Mouse (Mus musculus): Measurements from ENCODE around the gene Prpf31. TPM values are rescaled to one million over a fixed set of nuclear protein-coding genes. Genes with fewer than 3 reads are reported as not detected.

Prpf31 gene
- 23.4 TPM for polyA plus RNA-seq (2014; fragmentation: Illumina TruSeq; extraction: RNeasy Lipid Tissue Mini Kit (QIAGEN cat#74804); ENCODE audit: insufficient read depth, low read depth, low replicate concordance)

DNA sequence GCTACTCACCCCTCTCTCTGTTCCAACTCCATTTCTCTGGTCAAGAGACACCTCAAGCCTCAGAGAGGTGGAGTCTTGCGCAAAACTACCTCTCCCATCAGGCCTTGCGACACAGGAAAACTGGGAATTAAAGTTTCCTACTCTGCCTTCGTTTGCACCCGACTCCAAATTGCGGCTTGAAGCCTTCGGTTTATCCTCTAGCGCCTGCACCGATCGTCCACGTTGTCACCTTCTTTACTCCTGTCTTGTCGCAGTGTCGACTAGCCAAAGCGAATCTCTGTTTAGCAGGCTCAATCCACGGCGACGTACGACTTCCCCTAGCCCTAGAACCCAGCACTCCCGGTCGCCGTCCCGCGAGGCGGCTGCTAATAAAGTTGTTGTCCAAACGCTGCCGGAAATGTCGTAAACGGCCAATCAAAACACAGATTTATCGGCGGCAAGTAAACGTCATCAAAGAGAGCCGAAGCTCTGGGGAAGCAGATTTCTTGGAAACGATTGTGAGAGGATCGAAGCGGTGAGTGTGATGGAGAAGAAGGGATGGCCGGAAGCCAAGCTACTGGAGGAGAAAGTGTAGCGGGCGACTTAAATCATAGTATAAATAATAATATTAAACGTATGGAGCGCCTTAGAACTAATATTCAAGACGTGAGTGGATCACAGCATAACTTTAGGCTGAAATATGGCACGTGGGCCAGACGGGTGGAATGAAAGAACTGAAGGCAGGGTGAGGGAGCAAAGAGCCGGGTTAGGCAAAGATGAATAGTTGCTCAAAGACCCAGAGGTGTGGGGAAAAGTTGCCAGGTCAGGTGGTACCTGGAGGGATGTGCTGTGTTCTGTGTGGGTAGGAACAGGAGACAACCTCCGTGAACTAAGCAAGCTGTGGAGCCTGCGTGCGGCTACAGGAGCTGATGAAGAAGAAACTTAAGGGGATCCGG, at the start of gene Prpf31, which contains the start of gene Tfpt:
TSS of gene Prpf31 (plus strand) at position 443 of the 935 bp plus-strand sequence.
TSS of gene Tfpt (minus strand) at position 387 of the 935 bp plus-strand sequence.

DNA sequence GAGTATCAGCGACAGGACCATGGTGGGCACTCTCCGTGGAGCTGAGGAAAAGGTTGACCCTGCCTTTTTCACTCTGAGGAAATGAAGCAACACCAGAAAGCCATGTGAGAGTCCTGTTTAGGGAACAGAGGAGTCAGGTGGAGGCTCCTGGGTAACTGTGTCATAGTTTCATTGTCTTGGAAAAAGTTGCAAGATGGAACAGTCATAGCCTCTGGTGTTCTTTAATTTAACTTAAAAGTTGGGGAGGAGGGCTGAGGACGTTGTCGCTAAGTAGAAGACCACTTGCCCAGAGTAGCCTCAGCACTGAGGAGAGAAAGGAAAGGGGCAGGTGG, 13.8 kb upstream of the Prpf31 start, which contains the start of gene Oscar:
TSS of gene Oscar (minus strand) at position 101 of the 332 bp plus-strand sequence.

DNA sequence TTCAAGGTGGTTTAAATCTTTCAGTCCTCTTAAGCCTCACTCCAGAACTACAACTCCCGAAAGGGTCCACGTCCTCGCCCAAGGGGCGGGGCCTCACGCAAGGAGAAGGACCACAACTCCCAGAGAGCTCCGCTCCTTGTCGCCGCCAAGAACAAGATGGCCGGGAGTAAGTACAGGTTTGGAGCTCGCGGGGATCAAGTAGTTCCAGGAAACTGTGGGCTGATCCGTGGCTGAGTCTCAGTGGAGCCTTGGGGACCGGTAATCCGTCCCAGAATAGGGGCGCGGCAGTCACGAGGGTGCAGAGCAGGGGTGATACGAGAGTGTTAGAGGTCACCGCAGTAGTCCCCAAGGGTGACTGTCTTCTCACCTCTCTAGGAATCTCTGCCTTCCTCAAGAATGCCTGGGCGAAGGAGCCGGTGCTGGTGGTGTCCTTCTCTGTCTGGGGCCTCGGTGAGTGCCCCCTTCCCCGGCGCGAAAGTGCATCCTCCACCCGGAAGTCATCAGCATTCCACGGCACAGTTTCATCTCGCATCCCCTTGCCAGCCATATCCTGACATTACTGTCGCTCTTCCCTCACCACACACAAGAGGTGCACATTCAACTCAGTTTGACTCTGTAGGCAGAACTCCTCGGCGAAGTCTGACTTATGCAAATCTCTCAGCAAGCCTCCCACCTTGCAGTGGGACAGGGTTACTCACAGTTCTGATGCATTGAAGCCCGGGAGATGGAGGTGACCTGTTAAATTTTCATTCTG, 12.4 kb upstream of the Prpf31 start, which contains the start of gene Ndufa3:
TSS of gene Ndufa3 (plus strand) at position 132 of the 754 bp plus-strand sequence.

DNA sequence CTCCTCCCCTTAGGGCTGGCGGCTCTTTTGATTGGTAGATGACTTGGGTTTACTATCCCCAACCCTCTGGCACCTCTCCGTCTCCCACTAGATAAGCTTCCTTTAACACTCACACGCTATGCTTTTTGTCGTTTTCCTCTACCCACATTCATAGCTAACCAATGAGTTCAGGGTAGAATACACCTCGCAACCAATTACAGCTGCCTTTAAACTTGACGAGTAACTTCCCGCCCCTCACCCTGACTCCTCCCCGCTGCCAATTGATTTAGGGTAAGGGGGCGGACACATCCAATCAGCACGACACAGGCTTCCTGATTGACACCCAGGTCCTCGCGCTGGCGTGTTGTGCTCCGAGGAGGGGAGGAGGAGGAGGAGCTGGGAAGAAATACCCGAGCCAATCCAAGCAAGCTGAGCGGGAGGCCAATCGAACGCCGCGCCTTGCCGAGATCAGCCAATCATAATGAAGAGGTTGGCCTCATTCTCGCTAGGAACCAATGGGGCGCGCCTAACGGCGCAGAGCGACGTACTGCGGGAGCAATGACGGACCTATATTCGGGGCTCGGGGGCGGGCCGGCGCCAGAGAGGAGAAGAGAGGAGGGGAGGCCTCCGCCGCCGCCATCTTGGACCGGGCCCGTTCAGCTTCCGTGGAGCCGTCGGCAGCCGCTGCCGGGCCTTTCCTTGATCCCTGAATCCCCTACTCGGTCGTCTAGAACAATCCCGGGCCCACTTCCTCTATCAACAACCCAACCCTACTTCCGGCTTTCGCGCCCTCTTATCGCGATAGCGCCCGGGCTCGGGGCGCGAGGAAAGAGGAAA, 15.1 kb downstream of the Prpf31 start, which contains the start of gene Cnot3:
TSS of gene Cnot3 (plus strand) at position 597 of the 816 bp plus-strand sequence.

DNA sequence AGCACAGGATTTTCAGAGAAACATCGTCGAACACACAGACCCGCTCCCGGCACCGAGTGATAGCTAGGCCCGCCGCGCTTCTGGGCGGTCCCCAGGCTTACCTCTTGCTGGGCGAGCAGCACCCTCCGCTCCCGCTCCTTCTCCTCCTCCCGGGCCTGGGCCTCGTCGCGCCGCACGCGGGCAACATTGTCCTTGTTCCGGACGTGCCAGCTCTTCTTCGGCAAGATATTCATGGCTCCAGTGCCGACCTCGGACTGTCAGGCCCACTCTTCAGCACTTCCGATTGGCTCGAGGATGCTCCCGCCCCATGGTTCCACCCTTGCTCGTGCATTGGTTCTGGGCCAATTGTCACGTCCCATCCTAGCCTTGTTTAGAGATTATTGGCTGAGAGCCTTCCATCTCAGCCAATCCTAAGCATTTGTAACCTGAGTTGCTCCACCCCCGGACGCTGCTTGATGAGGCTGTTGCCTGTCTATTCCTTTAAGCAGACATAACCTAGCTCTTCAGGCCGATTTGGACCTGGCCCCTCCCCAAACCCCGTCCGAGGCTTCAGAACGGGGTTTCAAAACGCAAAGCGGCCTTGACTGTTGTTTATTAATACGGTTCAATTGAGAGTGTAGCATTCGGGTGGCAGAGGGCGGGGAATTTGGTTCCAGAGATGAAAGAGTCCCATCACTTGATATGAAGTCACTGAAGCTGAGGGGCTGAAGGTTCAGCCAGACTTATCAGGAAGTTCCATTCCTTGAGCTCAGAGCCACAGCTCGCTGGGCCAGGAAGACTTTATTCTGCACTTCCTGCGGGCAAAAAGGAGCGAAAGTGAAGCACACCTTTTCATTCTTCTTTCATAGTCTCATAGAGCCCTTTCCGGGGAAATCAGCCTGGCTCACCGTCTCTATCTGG, 35.7 kb downstream of the Prpf31 start, which contains the start of gene Leng1:
TSS of gene Leng1 (minus strand) at position 626 of the 900 bp plus-strand sequence.

DNA sequence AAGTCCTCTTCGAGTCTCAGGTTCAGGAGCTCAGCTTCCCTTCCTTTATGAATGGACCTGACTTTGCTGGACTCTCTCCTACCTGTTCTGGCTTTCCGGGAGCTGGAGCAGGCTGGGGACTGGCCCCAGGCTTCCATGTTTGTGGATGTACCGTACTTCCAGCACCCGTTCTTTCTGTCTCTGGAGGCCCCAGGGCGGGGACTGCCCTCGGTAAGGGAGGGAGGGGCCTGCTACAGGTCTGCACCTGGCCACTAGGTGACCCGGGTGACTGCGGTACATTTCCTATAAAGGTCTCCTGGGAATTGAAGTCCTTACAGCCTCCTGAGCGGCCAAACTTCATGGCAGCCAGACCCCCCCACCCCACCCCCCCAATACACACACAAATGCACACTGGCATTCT, 47.6 kb downstream of the Prpf31 start, which contains the start of gene Tmc4:
TSS of gene Tmc4 (minus strand) at position 212 of the 400 bp plus-strand sequence.

Other genes starting within 250 kb of the Prpf31 start
- not detected for gene Cacng8, start 239.3 kb upstream of the Prpf31 start, polyA plus RNA-seq (2014; fragmentation: Illumina TruSeq; extraction: RNeasy Lipid Tissue Mini Kit (QIAGEN cat#74804); ENCODE audit: insufficient read depth, low read depth, low replicate concordance)
- not detected for gene Cacng6, start 205.8 kb upstream of the Prpf31 start, polyA plus RNA-seq (2014; fragmentation: Illumina TruSeq; extraction: RNeasy Lipid Tissue Mini Kit (QIAGEN cat#74804); ENCODE audit: insufficient read depth, low read depth, low replicate concordance)
- 0.51 TPM for gene Tarm1, start 127.4 kb upstream of the Prpf31 start, polyA plus RNA-seq (2014; fragmentation: Illumina TruSeq; extraction: RNeasy Lipid Tissue Mini Kit (QIAGEN cat#74804); ENCODE audit: insufficient read depth, low read depth, low replicate concordance)
- gene Oscar, start 13.8 kb upstream of the Prpf31 start, polyA plus RNA-seq (2014; fragmentation: Illumina TruSeq; extraction: RNeasy Lipid Tissue Mini Kit (QIAGEN cat#74804); ENCODE audit: insufficient read depth, low read depth, low replicate concordance), result not detected
- 423 TPM for gene Ndufa3, start 12.6 kb upstream of the Prpf31 start, polyA plus RNA-seq (2014; fragmentation: Illumina TruSeq; extraction: RNeasy Lipid Tissue Mini Kit (QIAGEN cat#74804); ENCODE audit: insufficient read depth, low read depth, low replicate concordance)
- gene Tfpt, start 56 bp upstream of the Prpf31 start, polyA plus RNA-seq (2014; fragmentation: Illumina TruSeq; extraction: RNeasy Lipid Tissue Mini Kit (QIAGEN cat#74804); ENCODE audit: insufficient read depth, low read depth, low replicate concordance), result 18.3 TPM
- 31.9 TPM for gene Cnot3, start 15.3 kb downstream of the Prpf31 start, polyA plus RNA-seq (2014; fragmentation: Illumina TruSeq; extraction: RNeasy Lipid Tissue Mini Kit (QIAGEN cat#74804); ENCODE audit: insufficient read depth, low read depth, low replicate concordance)
- gene Leng1, start 35.9 kb downstream of the Prpf31 start, polyA plus RNA-seq (2014; fragmentation: Illumina TruSeq; extraction: RNeasy Lipid Tissue Mini Kit (QIAGEN cat#74804); ENCODE audit: insufficient read depth, low read depth, low replicate concordance), result 8.4 TPM
- 31.0 TPM for gene Tmc4, start 47.6 kb downstream of the Prpf31 start, polyA plus RNA-seq (2014; fragmentation: Illumina TruSeq; extraction: RNeasy Lipid Tissue Mini Kit (QIAGEN cat#74804); ENCODE audit: insufficient read depth, low read depth, low replicate concordance)
- 75.9 TPM for gene Tsen34, start 62.9 kb downstream of the Prpf31 start, polyA plus RNA-seq (2014; fragmentation: Illumina TruSeq; extraction: RNeasy Lipid Tissue Mini Kit (QIAGEN cat#74804); ENCODE audit: insufficient read depth, low read depth, low replicate concordance)
- 24.4 TPM for gene Mboat7, start 63.5 kb downstream of the Prpf31 start, polyA plus RNA-seq (2014; fragmentation: Illumina TruSeq; extraction: RNeasy Lipid Tissue Mini Kit (QIAGEN cat#74804); ENCODE audit: insufficient read depth, low read depth, low replicate concordance)
- 2,231 TPM for gene Rps9, start 74.0 kb downstream of the Prpf31 start, polyA plus RNA-seq (2014; fragmentation: Illumina TruSeq; extraction: RNeasy Lipid Tissue Mini Kit (QIAGEN cat#74804); ENCODE audit: insufficient read depth, low read depth, low replicate concordance)
- 14.4 TPM for gene Pirb, start 90.4 kb downstream of the Prpf31 start, polyA plus RNA-seq (2014; fragmentation: Illumina TruSeq; extraction: RNeasy Lipid Tissue Mini Kit (QIAGEN cat#74804); ENCODE audit: insufficient read depth, low read depth, low replicate concordance)
- gene Gm15448, start 195.7 kb downstream of the Prpf31 start, polyA plus RNA-seq (2014; fragmentation: Illumina TruSeq; extraction: RNeasy Lipid Tissue Mini Kit (QIAGEN cat#74804); ENCODE audit: insufficient read depth, low read depth, low replicate concordance), result 0.52 TPM
- 2.8 TPM for gene Pira2, start 215.1 kb downstream of the Prpf31 start, polyA plus RNA-seq (2014; fragmentation: Illumina TruSeq; extraction: RNeasy Lipid Tissue Mini Kit (QIAGEN cat#74804); ENCODE audit: insufficient read depth, low read depth, low replicate concordance)